Mouse (Mus musculus) ES-E14 (cell line): ENCODE data around the gene Kras.

Experiments used
- CHD2 ChIP-seq: IDR thresholded peaks from 2 replicates; pipeline ENCODE4 v1.6.1; 2014; ENCODE audit warnings: mild to moderate bottlenecking, low read depth, low read length, inconsistent platforms
- HCFC1 ChIP-seq: IDR thresholded peaks from 2 replicates; pipeline ENCODE4 v1.6.1; 2012; ENCODE audit warnings: low read length, inconsistent platforms, borderline replicate concordance; ENCODE audit not compliant: insufficient read depth
- ZC3H11A ChIP-seq: IDR thresholded peaks from 2 replicates; pipeline ENCODE4 v1.6.1; 2012; ENCODE audit warnings: low read depth, mild to moderate bottlenecking, inconsistent platforms, low read length, borderline replicate concordance

DNA sequence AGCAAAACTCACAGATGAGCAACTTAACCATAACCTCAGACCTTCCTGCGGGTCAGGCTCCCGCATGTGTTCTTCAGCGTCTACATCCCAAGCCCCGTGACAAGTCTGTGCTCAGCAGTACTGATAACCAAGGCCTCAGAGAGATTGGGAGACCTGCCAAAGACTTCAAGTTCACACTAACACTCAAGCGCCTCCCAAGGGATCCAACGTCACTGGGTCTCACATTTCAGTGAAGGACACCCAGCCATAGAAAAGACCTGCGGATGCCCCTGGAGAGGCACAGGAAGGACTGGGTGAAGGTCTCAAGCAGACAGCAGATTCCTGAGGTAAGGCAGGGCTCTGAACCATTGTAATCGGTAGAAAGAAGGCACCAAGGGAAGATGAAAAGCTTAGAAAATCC, 68.0 kb downstream of the Kras start:
- TF ChIP-seq CHD2 (no peak), HCFC1 (no peak), ZC3H11A (no peak)
